Mouse (Mus musculus): ENCODE measurements around the gene 2810408A11Rik. TPM values are rescaled to one million over a fixed set of nuclear protein-coding genes. Genes with fewer than 3 reads are reported as not detected.

Gene 2810408A11Rik
- total RNA-seq, 4 experiments from 2014 or later = 0.43 to 0.81 (median 0.60) TPM

GRCm38 (mm10) chr11:69912716-69913530 lies 12.1 kb upstream of the 2810408A11Rik start:
- DNase-seq (ENCODE audit: low spot score) = no peak

DNA sequence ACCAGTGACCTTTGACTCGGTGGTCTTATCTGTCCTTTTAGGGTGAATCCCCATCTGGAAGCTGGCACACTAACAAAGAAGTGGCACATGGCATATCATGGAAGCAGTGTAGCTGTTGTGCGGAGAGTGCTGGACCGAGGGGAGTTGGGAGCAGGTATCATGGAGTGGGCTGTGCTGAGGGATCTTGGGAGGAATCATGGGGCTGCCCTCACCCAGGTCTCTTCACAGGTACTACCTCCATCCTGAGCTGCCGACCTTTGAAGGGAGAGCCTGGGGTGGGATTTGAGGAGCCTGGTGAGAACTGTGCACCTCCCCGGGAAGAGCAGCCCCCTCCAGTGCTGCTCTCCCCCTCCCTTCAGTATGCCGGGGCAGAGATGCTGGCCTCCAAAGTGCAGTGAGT lies 10.9 kb upstream of the 2810408A11Rik start:
- DNase-seq (ENCODE audit: low spot score) = no peak

- no peak for DNase-seq (ENCODE audit: low spot score)
Observed at GRCm38 (mm10) chr11:69910781-69911560, 10.2 kb upstream of the 2810408A11Rik start.

DNA sequence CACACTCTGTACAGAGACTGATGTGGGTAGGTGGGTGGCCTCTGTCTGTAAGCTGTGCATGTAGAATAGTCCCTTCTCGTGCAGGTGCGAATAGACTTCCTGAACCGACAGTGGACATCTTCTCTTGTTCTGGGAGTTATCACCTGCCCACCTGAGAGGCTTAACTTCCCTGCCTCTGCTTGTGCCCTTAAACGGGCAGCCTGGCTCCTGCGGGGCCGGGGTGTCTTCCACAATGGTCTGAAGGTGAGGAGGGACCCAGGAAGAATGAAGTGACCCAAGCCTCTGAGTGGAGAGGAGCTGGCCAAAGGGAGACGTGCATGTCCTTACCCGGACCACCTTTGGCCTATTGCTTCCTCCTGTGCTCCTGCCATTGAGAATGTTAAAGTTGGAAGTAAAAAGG lies 9.4 kb upstream of the 2810408A11Rik start:
- DNase-seq (ENCODE audit: low spot score) = no peak

GRCm38 (mm10) chr11:69909174-69909573 lies 8.4 kb upstream of the 2810408A11Rik start:
- DNase-seq (ENCODE audit: low spot score) = no peak

- no peak for DNase-seq (ENCODE audit: low spot score)
Observed at GRCm38 (mm10) chr11:69908645-69909044, 7.9 kb upstream of the 2810408A11Rik start.

DNA sequence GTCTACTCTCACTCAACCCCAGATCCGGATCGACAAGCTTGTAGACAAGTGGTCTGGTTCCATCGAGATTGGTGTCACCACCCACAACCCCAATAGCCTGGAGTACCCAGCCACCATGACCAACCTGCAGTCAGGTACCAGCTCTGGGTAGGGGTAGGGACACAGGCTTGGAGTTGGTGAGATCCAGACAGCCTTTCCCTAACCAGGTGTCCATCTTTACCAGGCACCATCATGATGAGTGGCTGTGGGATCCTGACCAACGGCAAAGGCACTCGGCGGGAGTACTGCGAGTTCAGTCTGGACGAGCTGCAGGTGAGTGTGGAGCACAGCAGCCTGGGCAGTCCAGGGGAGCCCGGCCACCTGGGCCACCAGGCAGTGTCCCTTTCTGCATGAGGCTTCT lies 3.5 kb upstream of the 2810408A11Rik start:
- DNase-seq (ENCODE audit: low spot score) = no peak

- DNase-seq (ENCODE audit: low spot score) = no peak
Observed at GRCm38 (mm10) chr11:69902972-69903371, 2.2 kb upstream of the 2810408A11Rik start.

- DNase-seq (ENCODE audit: low spot score) = no peak
Observed at GRCm38 (mm10) chr11:69901993-69902392, 1.2 kb upstream of the 2810408A11Rik start.

DNA sequence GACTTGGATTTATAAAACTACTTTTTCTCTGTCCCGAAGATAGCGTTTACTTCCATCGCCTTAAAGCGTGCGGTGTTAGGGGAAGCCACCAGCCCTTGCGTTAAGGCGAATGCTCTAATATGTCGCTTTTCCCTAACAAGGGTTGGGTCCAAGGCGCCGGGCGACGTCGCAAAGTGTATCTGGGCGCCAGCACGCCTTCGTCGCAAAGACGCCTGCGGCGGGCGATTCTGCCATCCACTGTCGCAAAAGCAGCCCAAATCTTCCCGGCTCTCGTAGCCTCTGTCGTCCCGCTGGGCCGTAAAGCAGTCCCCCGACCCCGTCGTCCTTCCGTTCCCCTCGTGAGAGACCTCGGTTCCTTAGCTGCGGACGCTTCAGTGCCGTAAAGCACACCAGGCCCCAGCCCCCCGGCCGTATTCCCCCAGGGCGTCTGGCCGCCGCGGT lies 639 bp upstream of the 2810408A11Rik start:
- peak; percentile 96 for DNase-seq (ENCODE audit: low spot score)

DNA sequence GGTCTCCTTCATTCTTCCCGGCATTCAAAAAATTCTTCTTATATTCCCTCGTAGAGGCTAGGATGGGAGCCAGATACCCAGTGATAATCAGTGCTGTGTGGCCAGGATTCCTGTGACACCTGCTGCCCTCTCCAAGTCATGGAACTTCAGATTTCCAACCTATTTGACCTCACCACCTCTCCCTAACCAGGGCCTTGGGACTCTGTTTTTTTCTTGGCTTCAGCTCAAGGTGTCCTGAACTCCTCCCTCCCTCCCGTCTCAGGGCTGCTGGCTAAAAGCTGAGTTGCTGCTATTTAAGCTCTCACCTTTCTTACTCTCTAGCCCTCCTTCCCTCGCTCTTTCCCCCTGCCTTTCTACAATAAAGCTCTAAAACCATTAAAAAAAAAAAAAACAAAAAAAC lies 917 bp downstream of the 2810408A11Rik start:
- no peak for DNase-seq (ENCODE audit: low spot score)

DNA sequence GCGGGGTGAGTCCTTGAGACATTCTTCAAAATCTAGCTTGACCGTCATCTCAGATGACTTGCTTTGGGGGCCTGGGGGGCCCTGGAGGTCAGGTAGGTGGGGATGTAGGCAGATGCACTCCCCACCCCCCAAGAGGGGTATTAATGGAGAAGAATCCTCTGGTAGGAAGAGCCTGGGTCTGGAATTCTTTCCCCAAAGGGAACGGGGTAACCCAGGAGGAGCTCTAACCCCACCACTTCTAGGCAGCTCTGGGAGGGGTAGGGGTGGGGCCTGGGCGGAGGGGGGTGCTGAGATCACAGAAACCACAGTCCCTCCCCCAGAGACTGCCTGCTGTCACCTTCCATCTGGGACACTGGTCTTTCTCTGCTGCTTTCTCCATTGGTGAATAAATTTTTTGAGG lies 5.5 kb downstream of the 2810408A11Rik start, which contains the start of gene Acap1:
Gene Acap1 (minus strand): TSS at position 249 of the 400 bp plus-strand sequence.
- no peak for DNase-seq (ENCODE audit: low spot score)

DNA sequence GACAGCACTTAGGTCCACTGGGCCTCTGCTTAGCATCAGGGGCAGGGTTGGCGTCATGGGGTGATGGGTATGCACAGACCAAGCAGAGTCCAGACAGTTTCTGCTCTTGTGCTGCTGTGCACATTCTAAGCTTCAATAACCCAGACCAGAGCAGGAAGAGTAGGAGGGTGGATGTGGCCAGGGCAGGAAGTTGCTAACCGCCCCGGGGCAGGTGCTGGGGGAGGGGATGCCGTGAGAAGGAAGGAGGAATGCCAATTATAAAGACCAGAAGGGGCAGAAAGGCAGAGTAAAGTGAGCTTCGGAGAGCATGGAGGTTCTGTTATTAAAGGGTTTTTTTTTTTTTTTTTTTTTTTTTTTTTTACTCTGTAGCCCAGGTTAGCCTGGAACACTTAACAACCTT lies 6.1 kb downstream of the 2810408A11Rik start:
- DNase-seq (ENCODE audit: low spot score) = no peak

DNA sequence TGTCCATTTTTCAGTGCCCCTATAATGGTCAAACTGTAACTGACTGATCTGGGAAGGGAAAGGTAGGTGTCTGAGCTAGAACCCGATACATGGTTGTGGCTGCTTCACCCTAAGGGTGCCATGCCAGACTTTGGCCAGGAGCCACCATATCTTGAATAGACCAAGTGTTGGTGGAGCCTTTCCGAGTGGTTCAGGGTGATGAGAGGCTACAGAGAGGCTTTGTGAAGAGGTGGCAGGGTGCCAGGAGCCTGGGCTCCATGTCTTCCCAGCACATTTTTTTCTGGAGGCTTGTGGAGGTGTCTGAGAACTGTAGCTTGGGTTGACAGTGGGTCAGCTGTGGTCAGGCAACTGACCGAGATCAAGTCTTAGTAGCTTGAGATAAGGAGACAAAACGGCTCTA lies 9.3 kb downstream of the 2810408A11Rik start:
- DNase-seq (ENCODE audit: low spot score) = no peak

- no peak for DNase-seq (ENCODE audit: low spot score)
Observed at GRCm38 (mm10) chr11:69886907-69887635, 13.7 kb downstream of the 2810408A11Rik start.

- no peak for DNase-seq (ENCODE audit: low spot score)
Observed at GRCm38 (mm10) chr11:69884663-69885062, 16.1 kb downstream of the 2810408A11Rik start.

- no peak for DNase-seq (ENCODE audit: low spot score)
Observed at GRCm38 (mm10) chr11:69884240-69884639, 16.5 kb downstream of the 2810408A11Rik start.

- no peak for DNase-seq (ENCODE audit: low spot score)
Observed at GRCm38 (mm10) chr11:69883527-69884151, 17.1 kb downstream of the 2810408A11Rik start.

DNA sequence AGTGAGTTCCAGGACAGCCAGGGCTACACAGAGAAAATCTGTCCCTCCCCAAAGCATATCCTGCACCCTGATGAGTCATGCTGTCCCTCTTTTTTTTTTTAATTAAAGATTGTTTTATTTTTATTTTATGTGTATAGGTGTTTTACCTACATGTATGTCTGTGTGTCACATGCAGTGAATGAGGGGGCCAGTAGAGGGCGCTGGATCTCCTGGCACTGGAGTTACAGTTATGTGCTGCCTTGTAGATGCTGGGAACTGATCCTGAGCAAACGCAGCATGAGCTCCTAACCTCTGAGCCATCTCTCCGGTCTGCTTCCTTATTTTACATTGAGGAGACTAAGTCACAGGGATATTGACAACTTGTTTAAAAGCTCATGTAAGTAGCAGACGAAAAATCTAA lies 17.7 kb downstream of the 2810408A11Rik start:
- no peak for DNase-seq (ENCODE audit: low spot score)

DNA sequence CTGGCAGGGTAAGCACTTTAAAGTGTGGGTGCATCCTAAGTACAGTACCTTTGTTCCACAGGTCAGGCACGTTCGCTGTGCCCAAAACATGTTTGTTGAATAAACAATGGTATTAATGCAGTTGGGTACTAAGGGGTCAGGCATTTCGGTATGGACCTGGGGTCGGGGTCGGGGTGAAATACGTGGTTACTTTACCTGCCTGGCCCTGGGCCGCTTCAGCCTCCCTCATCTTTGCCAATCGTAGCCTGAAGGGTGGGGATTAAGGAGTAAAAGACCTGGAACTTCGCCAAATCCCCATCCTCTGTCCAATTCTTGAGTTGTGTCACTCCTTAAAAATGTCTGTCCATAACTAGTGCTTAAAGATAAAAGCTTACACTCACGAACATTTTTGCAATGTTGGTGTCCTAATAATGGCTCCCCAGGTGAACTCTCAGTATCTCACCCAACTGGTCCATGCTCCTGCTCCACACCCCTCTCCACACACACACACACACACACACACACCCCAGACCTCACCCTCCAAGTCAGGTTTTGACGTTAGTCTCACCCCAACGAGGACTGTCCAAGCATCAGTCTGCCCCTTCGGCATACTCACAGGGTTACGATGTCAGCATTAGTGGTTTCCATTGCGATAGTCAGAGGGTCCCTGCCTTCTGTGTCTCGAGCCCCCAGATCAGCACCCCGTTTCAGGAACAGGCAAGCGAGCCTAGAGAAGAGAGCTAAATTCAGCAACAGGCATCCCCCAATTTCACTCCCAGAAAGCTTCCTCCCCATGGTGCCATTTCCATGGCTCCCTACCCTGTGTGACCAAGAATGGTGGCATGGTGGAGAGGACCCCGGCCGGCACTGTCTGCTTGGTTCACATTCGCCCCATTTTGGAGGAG lies 18.8 kb downstream of the 2810408A11Rik start:
- DNase-seq (ENCODE audit: low spot score) = no peak

Measured in heart, adult 8-10 months (tissue).